Mouse (Mus musculus): ENCODE results near the gene Slco4c1.

The Slco4c1 gene

DNA sequence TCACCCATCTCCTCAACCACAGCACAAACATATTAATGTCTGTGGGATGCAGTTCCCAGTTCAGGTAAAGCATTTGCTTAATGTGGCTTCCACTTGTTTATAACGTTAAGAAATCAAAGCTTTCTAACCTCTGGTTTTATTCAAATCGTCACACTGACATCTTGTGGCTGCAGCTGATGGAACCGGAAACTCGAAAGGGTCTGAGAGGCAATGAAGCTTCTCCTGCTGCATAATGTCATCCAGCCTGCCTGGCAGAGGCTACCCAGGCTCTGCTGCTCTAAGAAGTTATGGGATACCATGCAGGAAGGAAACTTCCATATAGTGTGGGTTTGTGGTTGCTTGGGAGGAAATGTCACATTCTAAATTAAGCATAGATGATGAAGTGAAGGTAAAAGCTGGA, 103.7 kb downstream of the Slco4c1 start:
- DNase-seq: no peak

DNA sequence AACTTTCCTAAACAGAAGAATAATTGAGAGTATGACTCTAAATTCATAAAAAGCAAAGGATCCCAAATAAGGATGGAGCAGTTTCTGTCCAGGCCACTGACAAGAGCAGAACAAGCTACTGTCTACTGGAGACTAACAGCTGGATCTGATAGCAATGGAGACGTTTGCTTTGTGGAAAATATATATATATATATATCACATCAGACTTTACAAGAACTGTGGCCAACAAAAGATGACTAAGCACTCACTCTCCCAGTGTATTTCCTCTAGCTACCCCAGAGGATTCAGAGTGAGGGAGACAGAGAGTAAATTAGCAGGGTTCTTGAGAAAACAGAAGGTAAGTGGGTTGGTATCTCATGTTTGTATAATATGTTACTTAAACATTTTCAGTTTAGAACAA, 105.4 kb downstream of the Slco4c1 start:
- no peak for DNase-seq

All from cerebellum, postnatal 25 days (tissue).